Mouse (Mus musculus) kidney, adult 2 months (tissue): ENCODE data around the gene Col4a2.

Experiments
- CTCF ChIP-seq: fragments of 200-500 bp; conservative IDR thresholded peaks from 2 replicates; pipeline ENCODE4 v1.5.1; 2011; ENCODE audit warnings: low read depth, mild to moderate bottlenecking, control low read depth, low read length, moderate library complexity, mixed read lengths; ENCODE audit not compliant: insufficient read depth, insufficient read length
- POLR2A ChIP-seq: fragments of 200-500 bp; IDR thresholded peaks from one replicate; pipeline ENCODE4 v1.6.1; 2011; ENCODE audit warnings: low read depth, low read length, control low read depth

- TF ChIP-seq CTCF (no peak), POLR2A (no peak)
These were observed 139.5 kb downstream of the Col4a2 start for GRCm38 (mm10) chr8:11452152-11452551.
